8 mouse cellular contexts compared by ENCODE assay signal in genomic region chr14:58071120-58071641, GRCm38 (mm10). TPM values are rescaled to one million over a fixed set of nuclear protein-coding genes. Genes with fewer than 3 reads are reported as not detected.
DNase-seq lines count a peak whose midpoint lies in the region; ATAC-seq and TF ChIP-seq lines count a peak whose summit lies in the region.

No protein-coding gene starts in this region.

- peaks cover 6% of the 10 kb centered on the region; the same call in 1 of the 2 replicates for H3K4me1 ChIP-seq in forebrain, embryonic 14.5 days (ENCODE audit: control insufficient read depth, insufficient read depth, low read length)

- under 1% methylated on average over 31 of the region's 31 CpGs for WGBS in forebrain, embryonic 14.5 days

- H3K9me3 ChIP-seq in forebrain, embryonic 14.5 days (replicated peaks; ENCODE audit: control insufficient read depth, low read length), result no peaks in the 10 kb centered on the region

- peak; percentile 33 for DNase-seq in CD4-positive, CD25-positive, alpha-beta regulatory T cell, adult 2 months (ENCODE audit: low read depth, low spot score)
- peak; percentile 76 for DNase-seq in brain, adult 2 months (ENCODE audit: low read depth, low spot score)
- DNase-seq in forebrain, embryonic 14.5 days (ENCODE audit: low spot score), result peak; percentile 51
- DNase-seq in heart, postnatal 4 days, result peak; percentile 74
- DNase-seq in left cerebral cortex, adult 2 months (ENCODE audit: extremely low spot score in 1 of 2, low spot score in 2 of 2), result peak; percentile 37 to 42
- DNase-seq in lung, postnatal 4 days, result peak; percentile 61 to 71
- peak; percentile 19 for DNase-seq in splenic B cell, adult 2 months (ENCODE audit: low read depth, low spot score)

- H3K27me3 ChIP-seq in forebrain, embryonic 14.5 days (replicated peaks; ENCODE audit: control insufficient read depth, insufficient read depth, low read length), result peaks cover 57% of the 10 kb centered on the region
- H3K27me3 ChIP-seq in splenic B cell, adult 2 months (ENCODE audit: control insufficient read depth, insufficient read depth, low read length, poor library complexity, severe bottlenecking), result peaks cover 2% of the 10 kb centered on the region; the same call in 1 of the 2 replicates

- H3K4me3 ChIP-seq in forebrain, embryonic 14.5 days (ENCODE audit: low read depth, low read length), result peak overlapping the region; percentile 56
- H3K4me3 ChIP-seq in left cerebral cortex, adult 2 months, result peak overlapping the region; percentile 56

- no peak overlapping the region for H3K27ac ChIP-seq in forebrain, embryonic 14.5 days (ENCODE audit: low read depth, low read length)
- no peak overlapping the region for H3K27ac ChIP-seq in left cerebral cortex, adult 2 months

- H3K4me2 ChIP-seq in forebrain, embryonic 14.5 days (ENCODE audit: low read length), result peak overlapping the region; percentile 95

- H3K9ac ChIP-seq in forebrain, embryonic 14.5 days (ENCODE audit: low read length), result peak overlapping the region; percentile 64

- H3K36me3 ChIP-seq in forebrain, embryonic 14.5 days (ENCODE audit: control insufficient read depth, insufficient read depth, low read length), result no peaks in the 10 kb centered on the region
- H3K36me3 ChIP-seq in splenic B cell, adult 2 months (ENCODE audit: control insufficient read depth, insufficient read depth, low read length, poor library complexity, severe bottlenecking), result no peaks in the 10 kb centered on the region

- intact Hi-C loops in left cerebral cortex, adult 2 months (cut with DNase I), result loop anchor here (10.0 kb wide), 1 partner anchor 276 kb away; the partner anchor contains the start of gene Sap18

- ATAC-seq in CD4-positive, CD25-positive, alpha-beta regulatory T cell, adult 4 months, result no peak
- no peak for ATAC-seq in forebrain, embryonic 14.5 days

- TF ChIP-seq CTCF in left cerebral cortex, adult 2 months (IDR thresholded peaks at IDR 0.05), result no peak

RNA-seq across cellular contexts. Expression of gene Fgf9, which starts 0.8 kb away (rescaled TPM):
- polyA plus RNA-seq in CD4-positive, CD25-positive, alpha-beta regulatory T cell, adult 4 months (2017; shearing (Covaris generic)), result not detected
- polyA plus RNA-seq in forebrain, embryonic 14.5 days (2014; fragmentation: Nextera tagmentation; extraction: Ambion mirVana), result 6.5 and 9.8 TPM in 2 replicates
- total RNA-seq in heart, postnatal 4 days (2021), result 1 to 10 TPM; 7.7 to 8.3 TPM
- 10 to 100 TPM; 23.8 to 25.0 TPM for total RNA-seq in left cerebral cortex, adult 2 months (2021)

Comparison
In these comparisons a context has a peak if more than half of its experiments do, and no peak if none do; other contexts are left out.
1. DNase-seq: peak in every context shown above with its lines; median percentile 76 in brain, adult 2 months; 74 in heart, postnatal 4 days; 66 in lung, postnatal 4 days; 51 in forebrain, embryonic 14.5 days; 40 in left cerebral cortex, adult 2 months; 33 in CD4-positive, CD25-positive, alpha-beta regulatory T cell, adult 2 months; 19 in splenic B cell, adult 2 months.